Mouse (Mus musculus): ENCODE measurements around the gene Gys2.

DNA sequence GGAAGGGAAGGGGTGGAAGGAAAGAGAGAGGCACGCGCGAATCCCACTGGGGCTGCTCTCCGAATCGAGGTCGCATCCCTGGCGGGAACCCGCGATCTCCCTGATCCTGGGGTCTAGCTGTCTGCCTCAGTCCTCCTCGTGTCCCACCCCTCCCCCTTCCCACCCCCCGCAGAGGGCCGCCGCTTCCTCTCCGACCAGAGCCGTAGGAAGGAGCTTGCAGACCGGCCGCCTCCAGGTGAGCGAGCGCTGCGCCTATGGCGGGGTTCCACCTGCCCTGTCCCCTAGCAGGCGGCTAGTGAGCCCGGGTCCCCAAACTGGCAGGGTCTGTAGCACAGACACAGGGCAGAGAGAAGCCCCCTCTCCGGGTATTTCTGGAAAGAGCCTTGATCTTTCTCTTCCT, 58.3 kb downstream of the Gys2 start:
- TF ChIP-seq POLR2A (IDR thresholded peaks at IDR 0.05; ENCODE audit: borderline replicate concordance, control insufficient read depth, low read depth, low read length) (no peak), CTCF (IDR thresholded peaks at IDR 0.05; ENCODE audit: control insufficient read depth, insufficient read depth, low read length) (no peak)

Measured in bone marrow, adult 2 months (tissue).